Mouse (Mus musculus): ENCODE data around the gene Abcg2.

Abcg2 gene

DNA sequence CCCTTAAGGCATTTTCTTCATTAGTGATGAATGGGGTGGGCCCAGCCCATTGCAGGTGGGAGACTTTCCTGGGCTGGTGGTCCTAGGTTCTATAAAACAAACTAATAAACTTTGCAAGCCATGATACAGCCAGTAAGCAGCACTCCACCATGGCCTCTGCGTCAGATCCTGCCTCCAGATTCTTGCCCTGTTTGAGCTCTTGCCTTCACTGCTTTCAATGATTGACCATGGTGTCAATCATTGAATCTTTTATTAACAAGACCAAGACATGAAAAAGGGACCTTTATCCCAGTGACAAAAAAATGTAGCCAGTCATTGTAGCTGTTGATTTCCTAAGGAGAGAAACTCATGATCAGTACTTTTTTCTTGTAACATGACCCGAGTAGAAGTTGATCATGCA, 55.1 kb downstream of the Abcg2 start:
- DNase-seq, result no peak

DNA sequence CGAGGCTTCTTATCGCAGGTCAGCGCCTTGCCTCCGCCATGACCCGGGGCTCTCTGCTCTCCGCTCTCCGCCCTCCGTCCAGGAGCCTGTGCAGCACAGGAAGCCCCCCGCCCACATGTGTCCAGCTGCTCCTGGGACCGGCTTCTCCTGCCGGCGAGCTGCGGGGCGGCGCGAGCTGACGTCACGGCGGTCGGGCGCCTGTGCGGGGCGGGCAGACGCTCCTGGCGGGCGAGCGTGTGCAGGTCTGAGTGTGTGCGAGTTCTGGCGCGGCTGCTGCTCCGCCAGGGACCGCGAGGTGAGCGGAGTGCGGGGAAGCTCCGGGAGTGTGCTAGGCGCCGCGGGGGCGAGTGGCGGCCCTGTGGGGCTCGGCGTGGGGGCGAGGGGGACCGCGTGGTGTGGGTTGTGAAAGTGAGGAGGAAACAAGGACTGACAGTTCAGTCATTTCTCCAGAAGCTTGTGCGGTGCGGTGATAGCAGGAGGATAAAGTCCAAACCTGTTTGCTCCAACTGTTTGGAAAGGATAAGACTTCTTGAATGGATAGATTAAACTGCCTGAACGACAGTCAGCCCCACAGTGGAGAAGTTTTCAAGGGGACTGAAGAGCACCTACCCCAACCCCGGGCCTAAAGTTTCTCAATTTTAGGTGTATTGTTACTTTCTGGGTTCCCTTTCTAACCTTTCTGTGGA, 56.2 kb downstream of the Abcg2 start:
- peak; percentile 82 for DNase-seq

GRCm38 (mm10) chr6:58641056-58641799, 56.9 kb downstream of the Abcg2 start:
- no peak for DNase-seq

DNA sequence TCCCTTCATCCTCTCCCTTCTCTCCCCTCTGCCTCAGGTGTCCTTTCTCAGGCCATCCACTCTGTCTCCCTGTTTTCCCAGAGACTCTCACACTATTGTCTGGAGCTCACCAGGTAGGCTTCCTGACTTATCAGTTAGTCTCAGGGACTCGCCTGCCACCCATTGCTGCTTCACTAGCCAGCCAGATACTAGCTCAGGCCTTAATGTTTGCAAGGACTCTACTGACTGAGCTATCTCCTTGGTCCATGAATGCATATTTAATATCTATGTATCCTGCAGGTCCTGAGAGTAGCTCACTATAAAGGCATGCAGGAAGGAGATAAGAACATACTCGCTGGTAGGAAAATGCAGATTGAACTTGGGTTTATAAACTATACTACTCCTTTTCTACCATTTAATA, 57.9 kb downstream of the Abcg2 start:
- no peak for DNase-seq

- DNase-seq, result peak; percentile 15
Observed at GRCm38 (mm10) chr6:58644586-58644985, 60.3 kb downstream of the Abcg2 start.

DNA sequence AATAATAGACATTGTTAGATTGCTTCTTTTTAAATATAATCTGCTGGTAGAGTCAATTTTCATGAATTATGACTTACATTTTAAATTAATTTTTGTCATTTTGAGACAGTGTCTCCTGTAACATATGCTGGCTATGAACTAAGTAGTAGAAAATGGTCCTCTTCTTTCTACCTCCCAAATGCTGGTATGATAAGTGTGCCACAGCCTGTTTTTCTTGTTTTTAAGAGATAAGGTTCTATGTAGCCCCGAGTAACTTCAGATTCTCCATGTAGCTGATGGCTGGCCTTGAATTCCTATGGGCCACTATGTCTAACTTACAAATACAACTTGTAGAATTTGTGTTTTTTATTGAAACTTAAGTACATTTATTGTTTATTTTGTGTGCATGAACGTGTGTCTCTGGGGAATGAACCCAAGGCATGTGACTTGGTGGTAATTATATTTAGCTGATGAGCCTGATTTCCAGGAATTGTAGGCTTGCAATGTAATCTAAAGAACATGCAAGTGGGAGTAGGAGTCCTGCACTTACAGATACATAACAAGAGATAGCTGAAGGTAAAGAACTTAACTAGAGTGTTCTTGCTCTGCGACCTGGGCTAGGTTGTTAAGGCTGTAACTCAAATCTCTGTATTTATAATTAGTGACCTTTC, 63.9 kb downstream of the Abcg2 start:
- DNase-seq, result no peak

- DNase-seq, result no peak
Observed at GRCm38 (mm10) chr6:58650136-58650535, 65.8 kb downstream of the Abcg2 start.

DNA sequence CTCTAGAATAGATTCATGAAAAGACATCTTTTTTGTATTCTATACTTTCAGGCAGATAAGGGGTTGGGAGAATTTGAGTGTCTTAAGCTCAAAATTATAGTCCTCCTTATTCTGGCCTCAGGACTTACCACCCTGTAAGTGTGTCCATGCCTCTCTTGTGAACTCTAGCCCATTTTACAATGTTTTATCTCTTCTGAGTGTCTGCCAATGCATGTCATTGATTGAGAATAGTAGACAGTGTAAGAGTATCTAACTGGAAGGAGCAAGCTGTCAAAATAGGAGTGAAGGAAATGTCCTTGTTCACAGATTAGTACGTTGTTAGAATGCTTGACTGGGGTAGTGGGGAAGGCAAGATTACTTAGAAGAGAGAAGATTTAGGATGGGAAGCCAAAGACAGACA, 66.7 kb downstream of the Abcg2 start:
- no peak for DNase-seq

- no peak for DNase-seq
Observed at GRCm38 (mm10) chr6:58660951-58661575, 76.7 kb downstream of the Abcg2 start.

DNA sequence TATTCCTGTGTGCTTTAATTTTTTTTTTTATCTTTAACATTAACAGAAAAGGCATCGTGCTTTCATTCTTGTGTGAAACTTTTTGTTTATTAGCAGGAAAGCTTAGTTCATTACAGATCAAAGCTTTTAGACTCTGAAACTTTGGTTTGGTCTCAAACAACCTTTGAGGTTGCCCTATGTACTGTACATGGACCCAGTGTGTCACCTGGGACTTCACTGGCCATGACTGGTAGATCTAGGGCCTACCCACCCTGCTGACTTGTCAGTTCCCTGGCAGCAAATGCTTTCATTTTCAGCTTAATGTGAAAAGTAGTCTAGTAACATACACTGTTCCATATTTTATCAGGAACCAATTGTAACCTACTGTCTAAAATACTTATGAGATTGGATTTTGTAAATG, 93.5 kb downstream of the Abcg2 start:
- no peak for DNase-seq

GRCm38 (mm10) chr6:58678530-58678929, 94.2 kb downstream of the Abcg2 start:
- no peak for DNase-seq

GRCm38 (mm10) chr6:58691584-58691983, 107.3 kb downstream of the Abcg2 start:
- no peak for DNase-seq

DNA sequence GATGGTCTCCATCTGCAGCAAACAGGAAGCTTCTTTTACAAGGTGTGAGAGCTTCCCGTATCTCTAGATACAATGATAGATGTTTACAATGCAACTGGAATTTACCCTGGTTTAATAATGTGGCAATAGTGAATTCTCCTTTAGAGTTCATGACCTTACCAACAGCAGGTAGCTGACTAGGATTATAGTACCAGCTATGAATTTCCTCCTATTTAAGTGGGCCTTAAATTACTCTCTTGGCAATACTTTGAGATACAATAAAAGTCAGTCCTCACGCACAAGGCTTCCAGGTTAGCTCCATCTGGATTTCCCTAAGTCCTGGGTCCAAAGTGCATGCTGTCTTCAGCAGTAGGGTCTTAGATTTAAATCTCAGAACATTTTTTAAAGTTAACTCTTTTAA, 109.9 kb downstream of the Abcg2 start:
- no peak for DNase-seq

- DNase-seq, result no peak
Observed at GRCm38 (mm10) chr6:58694765-58695164, 110.4 kb downstream of the Abcg2 start.

DNA sequence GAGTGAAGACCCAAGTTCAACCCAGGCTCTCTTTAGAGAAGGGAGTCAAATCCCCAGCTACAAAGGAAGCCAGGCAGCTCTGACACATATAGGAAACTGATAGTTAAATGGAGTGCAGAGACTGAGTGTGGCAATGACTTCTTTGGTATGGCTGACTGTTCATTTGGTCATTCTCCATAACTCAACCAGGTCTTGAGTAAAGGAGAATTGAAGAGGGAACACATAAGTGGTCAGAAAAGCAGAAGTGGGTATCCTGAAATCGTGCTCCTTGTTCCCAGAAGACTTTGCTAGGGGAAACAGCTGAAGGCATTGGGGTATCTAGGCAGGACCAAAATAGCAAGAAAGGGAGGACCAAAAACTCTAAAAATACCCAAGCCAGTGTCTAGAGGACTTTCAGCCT, 126.0 kb downstream of the Abcg2 start:
- DNase-seq, result no peak

DNA sequence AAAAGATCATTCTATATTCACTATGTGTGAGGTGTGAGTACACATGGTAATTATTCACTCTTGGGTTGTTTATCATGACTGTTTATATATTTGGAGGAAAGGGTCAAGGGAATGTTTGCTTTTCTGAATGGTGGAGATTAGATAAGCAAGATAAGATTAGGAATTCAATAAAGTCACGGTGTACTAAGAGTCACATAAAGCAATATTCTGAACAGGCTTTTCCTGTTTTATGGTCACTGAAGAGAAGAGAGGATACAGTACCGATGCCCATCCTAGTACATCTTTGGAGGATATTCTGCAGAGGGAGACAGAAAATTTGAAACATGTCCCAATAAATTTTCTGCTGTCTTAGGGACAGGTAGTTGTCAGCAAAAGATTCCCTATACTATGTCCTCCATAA, 127.6 kb downstream of the Abcg2 start:
- no peak for DNase-seq

DNA sequence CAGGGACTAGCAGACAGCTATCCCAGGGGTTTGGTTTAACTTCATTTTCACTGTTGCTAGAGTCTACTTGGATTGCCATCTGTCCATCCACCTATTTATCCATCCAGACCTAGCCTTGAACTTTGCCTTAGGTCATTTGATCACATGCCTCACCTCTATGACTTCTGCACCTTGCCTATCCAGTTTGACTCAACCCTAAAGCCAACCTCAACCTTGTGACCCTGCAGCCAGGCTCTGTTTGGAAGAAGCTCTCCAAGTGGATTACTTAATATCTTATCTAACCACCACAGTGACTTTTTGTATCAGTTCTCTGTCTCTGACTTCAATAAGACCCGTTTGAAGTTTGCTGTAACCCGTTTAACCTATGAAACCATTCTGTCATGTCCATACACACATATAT, 149.5 kb downstream of the Abcg2 start:
- DNase-seq, result no peak

- no peak for DNase-seq
Observed at GRCm38 (mm10) chr6:58735090-58735489, 150.8 kb downstream of the Abcg2 start.

Data from right cerebral cortex, adult 18-20 months (tissue).